Mouse (Mus musculus) layer of hippocampus, adult 9-11 months (tissue): ENCODE measurements around the gene Arid1a.
"Not testable (repeated sequence)": the region's sequence is repeated elsewhere in the genome, so short reads cannot be mapped to it uniquely, and the experiment has no call there.

Experiments
- DNase-seq: peaks from one replicate; pipeline ENCODE4 v3.0.0; 2022

The Arid1a gene

GRCm38 (mm10) chr4:133649989-133650699 lies 106.4 kb downstream of the Arid1a start, which contains the start of gene Zdhhc18:
Gene Zdhhc18, minus strand, starts transcription at chr4:133650154.
- DNase-seq: peak; percentile 74

DNA sequence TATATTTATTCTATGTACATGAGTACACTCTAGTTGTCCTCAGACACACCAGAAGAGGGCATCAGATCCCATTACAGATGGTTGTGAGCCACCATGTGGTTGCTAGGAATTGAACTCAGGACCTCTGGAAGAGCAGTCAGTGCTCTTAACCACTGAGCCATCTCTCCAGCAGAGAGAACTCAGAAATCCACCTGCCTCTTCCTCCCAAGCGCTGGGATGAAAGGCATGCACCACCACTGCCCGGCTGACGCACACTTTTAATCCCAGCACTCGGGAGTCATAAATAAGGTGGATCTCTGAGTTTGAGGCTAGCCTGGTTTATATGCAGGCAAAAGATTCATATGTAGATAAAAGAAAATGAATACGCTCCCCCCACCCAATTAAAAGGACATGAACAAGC lies 107.1 kb downstream of the Arid1a start:
- DNase-seq: not testable (repeated sequence)

DNA sequence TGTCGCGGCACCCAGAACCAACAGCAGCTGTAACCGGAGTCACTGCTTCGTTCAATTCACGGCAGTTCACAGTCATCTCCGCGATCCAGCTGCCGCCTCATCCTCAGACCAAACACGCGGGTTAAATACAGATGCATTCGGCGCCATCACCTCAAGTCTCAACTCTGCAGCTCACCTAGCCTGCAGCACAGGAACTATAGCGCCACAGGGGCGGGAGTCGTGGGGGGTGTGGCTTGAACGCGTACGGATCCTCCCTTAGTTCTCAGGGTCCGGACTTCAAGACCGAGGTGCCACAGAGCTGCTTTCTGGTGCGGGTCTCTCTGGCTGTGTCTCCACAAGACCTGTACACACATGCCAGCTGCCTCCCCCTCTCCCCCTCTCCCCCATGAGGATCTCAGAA lies 110.9 kb downstream of the Arid1a start:
- no peak for DNase-seq

DNA sequence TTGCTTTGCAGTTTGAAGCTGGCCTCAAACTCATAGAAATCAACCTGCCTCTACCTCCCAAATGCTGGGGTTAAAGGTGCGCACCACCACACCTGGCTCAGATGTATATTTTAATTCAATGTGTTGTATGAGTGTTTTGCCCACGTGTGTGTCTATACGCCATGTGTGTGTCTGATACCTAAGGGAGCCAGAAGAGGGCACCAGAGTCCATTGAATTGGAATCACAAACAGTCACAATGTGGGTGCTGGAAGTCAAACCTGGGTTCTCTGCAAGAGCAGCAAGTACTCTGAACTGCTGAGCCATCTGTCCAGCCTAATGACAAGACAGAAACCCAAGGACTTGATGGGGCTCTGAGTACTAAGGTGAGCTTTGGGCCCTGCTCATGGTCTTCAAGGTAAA lies 111.4 kb downstream of the Arid1a start:
- DNase-seq: no peak

GRCm38 (mm10) chr4:133634043-133634410 lies 122.5 kb downstream of the Arid1a start:
- DNase-seq: no peak

DNA sequence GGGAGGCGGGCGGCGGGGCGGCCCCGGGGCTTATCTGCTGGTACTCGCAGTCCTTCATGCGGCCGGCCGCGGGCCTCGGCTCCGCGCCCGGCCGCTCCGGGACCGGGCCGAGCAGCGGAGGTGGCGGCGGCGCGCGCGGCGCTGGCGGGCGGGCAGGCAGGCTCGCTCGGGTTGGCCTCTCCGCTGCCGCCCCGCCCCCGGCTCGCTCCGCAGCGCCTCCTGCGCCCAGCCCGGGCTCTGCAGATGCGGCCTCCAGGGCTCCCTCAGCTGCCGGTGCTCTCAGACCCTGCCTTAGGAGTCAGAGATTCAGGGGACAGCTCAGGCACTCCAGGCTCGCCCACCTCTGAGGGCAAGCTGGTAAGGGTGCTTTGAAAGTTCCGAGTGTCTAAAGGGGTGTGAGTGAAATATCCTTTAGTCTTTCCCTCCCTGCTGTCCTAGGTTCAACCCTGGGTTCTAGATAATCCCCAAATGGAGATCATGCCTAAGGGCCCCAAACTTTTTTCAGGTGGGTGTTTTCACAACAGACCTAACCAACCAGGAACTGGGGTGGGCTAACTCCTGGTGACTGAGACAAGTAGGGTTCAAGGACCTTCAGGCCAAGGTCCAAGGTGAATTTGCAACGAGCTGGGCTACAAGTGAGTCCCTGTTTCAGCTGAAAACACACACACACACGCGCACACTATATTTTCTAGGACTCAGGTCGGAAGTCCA lies 123.1 kb downstream of the Arid1a start:
- peak; percentile 85 for DNase-seq

DNA sequence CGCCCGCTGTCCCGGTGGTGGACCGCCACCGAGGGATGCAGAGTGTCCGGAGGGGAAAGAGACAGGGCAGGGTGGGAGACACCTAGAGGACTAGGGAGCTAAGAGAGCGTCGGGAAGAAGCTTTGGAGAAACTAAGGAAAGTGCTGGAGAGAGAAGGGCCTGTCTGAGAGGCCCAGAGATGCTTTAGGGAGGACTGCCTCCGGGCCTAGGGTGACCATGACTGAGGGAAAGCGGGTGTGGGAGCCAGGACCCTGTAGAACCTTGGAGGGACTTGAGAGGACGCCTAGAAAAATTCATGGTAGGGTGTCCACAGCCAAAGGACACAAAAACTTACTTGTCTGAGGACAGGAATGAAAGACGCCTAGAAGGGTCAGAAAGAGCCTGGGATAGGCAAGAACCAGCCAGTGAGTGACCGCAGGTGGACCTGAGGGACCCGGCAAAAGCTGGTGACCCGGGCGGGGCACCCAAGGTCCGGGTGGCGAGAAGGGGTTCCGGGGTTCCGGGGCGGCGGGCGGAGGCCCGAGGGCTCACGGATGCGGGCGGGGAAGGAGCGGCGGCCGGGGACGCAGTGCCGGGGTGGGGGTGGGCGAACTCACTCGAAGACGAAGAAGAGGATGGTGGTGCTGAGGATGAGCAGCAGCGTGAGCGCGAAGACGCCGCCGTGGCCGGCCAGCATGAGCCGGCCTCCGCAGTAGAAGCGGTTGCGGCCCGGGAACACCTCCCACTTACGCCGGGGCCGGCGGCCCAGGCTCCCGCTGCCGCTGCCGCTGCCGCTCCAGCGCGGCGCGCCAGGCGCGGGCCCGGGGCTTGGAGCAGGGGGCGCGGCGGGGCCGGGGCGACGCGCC lies 123.9 kb downstream of the Arid1a start:
- DNase-seq: no peak

DNA sequence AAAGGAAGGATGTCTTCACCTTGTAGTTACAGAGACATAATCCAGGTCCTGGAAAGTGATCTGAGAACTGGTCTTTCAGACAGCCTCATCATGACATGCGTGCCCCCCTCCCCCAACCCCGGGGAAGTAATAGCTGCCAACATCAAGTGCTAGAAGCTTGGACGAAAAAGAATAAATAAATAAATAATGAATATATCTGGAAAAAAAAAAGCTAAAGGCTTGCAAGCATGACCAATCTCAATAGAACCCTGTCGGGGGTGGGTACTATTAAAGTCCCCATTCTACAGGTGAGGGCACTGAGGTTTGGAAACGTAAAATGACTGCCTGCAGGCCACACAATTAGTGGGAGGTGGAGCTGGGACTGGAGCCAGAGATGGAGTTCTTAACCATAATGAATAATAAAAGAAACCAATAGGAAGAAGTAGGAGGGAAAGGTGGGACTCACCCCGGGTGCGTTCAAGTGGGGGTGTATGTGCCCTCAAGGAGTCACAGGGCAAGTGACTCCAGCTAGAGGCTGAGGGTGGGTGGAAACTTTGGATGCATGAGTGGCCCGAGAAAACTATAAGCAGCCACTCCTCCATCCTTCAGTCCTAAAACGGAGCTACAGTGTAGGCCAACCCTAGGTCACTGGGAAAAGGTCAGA lies 124.7 kb downstream of the Arid1a start:
- no peak for DNase-seq

- DNase-seq: no peak
Measured at GRCm38 (mm10) chr4:133631071-133631768, 125.3 kb downstream of the Arid1a start.

- DNase-seq: no peak
Measured at GRCm38 (mm10) chr4:133630326-133630920, 126.1 kb downstream of the Arid1a start.

- no peak for DNase-seq
Measured at GRCm38 (mm10) chr4:133629191-133629590, 127.4 kb downstream of the Arid1a start.
